Mouse (Mus musculus) retina, postnatal 1 day (tissue): Measurements from ENCODE around the gene Myo19.
A peak's percentile ranks its signal among the peaks of the same experiment; 100 is the strongest.

Experiments
- DNase-seq: peaks from one replicate; pipeline ENCODE4 v3.0.0-alpha.2; 2012

Myo19 gene

DNA sequence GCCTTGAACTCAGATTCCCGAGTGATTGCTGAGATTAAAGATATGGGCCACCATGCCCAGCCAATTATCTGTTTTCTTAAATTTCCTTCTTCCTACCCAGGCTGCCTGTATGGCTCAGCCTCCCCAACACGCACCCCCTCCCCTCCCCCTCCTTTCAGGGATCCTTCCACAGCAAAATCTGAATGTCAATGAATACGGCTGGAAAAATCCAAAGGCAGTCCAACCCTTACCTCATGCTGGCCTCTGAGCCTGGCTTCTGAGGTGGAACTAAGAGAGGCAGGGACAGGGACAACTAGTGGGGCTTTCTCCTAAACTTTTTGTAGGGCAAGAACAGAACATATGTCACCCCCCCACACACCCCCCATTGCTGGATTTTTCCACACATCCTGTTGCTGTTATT is 68.2 kb downstream of the Myo19 start:
- no peak for DNase-seq

DNA sequence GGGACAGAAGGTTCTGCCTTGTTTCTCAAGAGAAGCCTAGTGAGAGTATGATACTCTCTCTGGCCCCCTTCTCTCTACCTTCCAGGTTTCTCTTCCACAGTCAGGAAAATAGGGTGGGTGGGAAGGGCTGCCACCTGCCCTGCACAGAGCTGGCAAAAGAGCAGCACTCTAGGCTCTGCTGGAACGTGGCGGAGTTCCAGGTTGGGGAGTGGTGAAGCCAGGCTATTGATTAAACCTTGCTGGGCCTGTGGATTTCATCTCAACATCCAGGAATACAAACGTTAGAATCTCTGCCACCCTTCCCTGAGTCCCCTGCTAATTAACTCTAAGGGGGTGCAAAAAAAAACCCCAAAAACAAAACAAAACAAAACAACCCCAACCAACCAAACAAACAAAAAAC is 68.6 kb downstream of the Myo19 start:
- DNase-seq = no peak

DNA sequence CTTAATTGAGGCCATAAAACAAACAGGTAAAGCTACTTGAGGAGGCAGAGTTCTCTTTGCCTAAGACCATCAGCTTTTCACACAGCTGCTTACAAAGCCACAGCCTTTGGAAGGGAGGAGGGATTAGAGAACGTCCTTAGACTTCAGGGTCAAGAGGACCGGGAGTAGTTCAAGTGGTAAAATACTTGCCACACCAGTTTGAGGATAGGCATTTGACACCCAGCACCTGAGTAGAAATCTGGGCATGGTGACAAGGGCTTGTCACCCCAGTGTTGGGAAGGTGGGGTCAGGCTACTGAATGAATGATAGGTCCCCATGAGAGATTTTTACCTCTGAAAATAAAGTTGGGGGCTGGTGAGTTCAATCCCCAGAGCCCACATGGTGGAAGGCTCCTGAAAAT is 72.7 kb downstream of the Myo19 start:
- no peak for DNase-seq

DNA sequence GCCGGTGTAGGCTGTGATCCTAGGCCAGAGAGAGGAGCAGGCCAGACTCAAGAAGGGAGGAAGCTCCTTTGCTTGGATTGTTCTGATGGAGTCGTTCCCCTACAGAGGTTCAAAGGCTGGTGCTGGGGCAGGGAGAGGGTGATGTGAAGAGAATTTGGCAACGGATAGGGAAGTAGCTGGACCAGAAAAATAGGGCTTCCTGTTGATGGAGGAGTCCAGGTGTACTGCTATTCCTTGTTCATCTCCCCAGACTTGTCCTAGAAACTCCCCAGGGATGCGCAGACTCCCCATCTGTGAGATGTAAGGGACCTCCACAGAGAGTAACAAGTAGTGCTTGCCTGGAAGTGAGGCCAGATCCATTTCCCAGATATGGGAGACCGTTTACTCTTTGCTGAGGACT is 76.5 kb downstream of the Myo19 start:
- DNase-seq = no peak

DNA sequence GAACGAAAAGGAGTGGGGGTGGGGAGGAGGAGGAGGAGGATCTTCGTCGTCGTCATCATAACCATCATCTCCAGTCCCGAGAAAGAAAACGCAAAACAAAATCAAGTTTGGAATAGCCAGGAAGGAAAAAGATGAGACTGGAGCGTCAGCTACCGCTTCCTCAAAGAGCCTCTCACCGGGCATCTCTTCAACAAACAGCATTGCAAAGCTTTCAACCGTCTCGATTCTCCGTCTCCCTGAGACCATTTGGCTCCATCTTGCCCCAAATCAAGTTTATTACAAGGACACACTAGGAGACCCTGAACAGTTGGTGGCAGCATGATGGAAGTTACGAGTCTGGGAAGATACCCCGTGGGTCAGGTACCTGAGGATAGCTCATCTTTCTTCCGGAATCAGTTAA is 77.2 kb downstream of the Myo19 start:
- DNase-seq = no peak

DNA sequence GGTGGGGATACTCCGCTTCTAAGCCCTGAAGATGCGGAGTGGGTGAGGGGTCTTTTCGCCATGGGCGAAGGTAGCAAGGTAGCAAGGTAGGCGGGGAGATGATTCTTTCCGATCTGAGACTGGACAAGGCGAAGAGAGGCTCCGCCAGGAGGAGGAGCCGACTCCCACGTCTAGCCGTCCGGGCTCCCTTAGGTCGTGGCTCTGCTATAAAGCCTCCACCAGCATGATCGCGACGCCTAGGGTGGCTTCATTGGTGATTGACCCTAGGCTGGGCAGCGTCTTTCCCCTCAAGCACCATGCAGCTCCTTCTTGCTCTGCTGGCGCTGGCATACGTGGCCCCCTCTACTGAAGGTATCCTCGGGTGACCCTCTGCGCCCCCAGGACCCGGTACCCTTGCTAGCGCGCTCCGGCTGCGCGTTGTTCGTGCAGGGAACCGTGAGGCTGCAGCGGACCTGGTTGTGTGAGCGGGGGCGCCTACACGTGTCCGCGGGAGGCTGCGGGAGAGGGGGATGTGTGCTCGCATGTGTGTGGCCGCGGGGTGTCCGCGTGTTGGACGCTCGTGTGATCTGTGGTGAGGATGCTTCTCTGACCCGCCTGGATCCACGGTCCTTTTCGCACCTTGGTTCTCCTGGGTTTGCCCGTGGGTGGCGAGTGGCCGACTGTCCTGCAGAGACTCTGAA is 77.8 kb downstream of the Myo19 start, which contains the start of gene Car4:
Car4 (plus strand) TSS at position 196 of the 680 bp plus-strand sequence.
- peak; percentile 47 for DNase-seq

DNA sequence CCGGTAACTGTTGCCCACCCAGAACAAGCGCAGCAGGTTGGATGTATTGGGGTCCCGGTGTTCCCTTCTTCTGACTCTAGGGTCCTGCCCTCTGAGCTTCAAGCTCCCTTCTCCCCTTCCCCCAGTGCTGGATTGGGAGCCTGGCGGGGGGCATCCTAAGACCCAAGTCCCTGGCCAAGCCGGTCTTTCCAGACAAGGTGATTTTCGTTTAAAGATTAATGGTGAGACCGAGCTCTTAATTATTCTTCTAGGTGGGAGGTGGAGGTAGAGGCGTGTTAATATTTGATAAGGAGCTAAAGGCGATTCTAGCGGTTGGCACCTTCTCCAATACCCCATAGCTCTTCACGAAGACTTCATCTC is 78.3 kb downstream of the Myo19 start:
- DNase-seq = no peak

DNA sequence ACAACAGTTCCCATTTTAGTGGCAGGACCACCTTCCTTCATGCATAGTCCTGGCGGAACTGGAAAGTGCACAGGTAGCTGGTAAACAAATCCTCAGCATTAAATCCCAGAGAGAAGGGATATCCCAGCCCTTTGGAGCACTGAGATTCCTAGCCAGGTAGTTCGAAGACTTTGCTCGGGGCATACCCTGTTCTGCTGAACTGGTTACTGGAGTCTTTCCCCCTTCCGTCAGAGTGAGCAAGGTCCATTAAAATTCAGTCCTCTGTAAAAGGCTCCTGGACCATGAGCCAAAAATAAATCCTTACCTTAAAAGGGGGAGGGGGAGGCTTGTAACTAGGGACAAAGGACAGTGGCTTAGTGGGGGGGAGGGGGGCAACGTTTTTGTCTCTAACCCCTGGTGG is 79.2 kb downstream of the Myo19 start:
- DNase-seq = no peak

DNA sequence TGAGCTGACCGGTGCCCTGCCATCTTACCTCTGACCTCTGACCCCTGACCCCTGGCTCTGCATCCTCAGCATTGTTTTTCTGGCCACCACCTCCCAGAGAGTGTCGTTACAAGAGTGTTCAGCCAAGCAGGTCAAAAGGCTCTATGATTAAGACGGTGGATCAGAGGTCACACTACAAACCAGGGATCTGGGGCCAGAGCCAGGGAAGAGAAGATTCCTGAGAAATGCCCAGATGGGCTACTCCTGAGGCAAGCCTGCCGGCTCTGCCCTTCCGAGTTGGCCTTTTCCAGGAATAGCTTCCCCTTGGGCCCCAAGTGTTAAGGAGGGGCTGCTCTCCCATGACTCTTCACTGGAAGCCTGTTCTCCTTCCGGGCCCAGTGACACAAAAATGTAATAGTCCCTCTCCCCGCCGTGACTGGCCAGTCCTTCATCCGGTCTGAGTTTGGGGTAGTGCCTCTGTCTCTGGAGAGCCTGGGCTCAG is 79.8 kb downstream of the Myo19 start:
- DNase-seq = peak; percentile 41

DNA sequence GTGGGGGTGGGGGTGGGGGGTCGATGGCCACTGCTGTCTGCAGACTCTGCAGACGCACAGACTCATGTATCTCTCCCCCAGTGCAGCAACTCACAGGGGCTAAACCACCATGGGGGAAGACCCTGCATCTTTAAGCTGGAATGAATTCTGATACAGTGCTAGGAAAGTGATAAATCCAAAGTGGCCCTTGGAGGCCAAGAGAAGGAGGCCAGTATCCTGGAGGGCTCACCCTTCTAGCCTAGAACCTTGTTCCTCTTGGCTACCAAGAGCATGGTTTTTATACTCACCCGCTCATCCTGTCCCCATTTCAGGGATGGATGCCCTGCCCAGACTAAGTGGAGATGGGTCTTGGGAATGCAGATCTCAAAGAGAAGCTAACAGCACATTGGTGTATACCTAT is 80.3 kb downstream of the Myo19 start:
- DNase-seq = no peak

DNA sequence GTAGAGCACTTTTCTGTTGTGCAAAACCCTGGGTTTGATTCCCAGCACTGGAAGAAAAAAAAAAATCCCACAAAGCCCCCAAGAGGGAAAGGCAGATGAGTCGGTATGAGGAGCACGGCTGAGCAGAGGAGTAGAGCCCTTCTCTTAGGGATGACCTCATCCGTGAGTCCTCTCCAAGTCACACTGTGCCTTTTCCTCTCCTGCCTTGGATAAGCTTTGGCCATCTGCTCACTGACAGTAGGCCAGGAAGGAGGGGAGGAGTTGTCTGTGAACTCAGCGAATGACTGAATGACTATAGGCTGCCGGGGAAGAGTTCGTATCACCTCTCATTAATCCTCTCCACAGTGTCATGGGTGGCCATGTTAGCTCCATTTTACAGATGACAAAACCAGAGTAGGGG is 80.8 kb downstream of the Myo19 start:
- DNase-seq = peak; percentile 23
